Mouse (Mus musculus) layer of hippocampus, adult 11-12 months (tissue): ENCODE results near the gene Ece1.
"Not testable (repeated sequence)": the region's sequence is repeated elsewhere in the genome, so short reads cannot be mapped to it uniquely, and the experiment has no call there.

ENCODE experiments used
- DNase-seq: peaks from one replicate; pipeline ENCODE4 v3.0.0; 2022; ENCODE audit warnings: low spot score

The Ece1 gene

DNA sequence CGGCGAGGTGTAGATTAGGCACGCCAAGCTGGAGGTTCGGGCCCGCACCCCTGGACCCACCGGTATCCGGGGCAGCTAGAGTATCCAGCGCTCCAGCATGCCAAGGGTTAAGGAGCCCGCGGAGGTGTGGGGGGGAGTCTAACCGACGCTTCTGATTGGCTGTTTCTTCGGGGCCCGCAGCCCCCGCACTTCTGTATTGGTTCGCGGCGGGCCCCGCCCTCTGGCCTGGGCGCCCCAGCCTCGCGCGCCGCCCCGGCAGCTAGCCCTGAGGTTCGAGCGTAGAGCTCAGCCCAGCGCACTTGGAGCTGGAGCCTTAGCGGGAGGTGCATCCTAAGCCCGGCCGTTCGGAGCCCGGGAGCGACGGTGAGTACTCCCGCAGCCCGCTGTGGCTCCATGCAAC lies at the start of gene Ece1:
Ece1 (plus strand) TSS at position 219 of the 400 bp plus-strand sequence.
- DNase-seq, result peak; percentile 90

GRCm38 (mm10) chr4:137812946-137813708 lies 48.9 kb upstream of the Ece1 start:
- no peak for DNase-seq

- no peak for DNase-seq
These were observed 47.9 kb upstream of the Ece1 start for GRCm38 (mm10) chr4:137814140-137814539.

- DNase-seq, result no peak
These were observed 46.6 kb upstream of the Ece1 start for GRCm38 (mm10) chr4:137815473-137815872.

DNA sequence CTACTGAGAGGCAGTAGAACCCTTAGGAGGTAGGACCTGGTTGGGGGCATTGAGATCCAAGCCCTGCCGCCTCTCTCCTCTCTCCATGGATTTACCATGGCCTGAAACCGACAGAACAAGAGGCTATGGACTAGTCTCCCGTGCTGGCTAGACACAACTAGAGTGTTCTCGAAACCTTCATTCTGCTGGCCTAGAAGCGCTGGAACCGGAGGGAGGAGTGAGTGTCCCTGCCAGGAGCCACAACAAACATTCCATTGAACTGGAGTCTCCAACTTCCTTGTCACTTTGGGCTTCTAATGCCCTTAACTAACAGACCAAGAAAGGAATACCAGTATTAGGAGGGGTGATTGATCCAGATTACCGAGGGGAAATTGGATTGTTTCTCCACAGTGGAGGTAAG lies 45.8 kb upstream of the Ece1 start:
- no peak for DNase-seq

DNA sequence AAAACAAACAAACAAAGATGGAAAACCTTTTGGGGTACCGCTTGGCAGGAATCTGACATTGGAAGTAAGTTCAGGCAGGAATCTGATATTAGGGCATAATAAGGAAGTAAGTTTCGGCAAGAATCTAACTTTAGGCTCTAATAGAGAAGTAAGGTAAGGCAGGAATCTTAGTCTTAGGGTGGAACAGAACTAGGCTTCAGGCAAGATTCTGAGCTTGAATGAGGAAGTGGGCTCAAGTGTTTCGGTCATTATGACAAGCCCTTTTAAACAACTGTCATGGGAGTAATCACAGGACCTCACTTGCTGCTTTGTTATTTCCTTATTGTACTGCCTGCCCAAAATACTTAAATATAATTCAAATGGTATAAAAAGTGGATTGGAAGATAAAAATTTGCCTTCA lies 43.7 kb upstream of the Ece1 start:
- no peak for DNase-seq

- DNase-seq, result no peak
These were observed 42.5 kb upstream of the Ece1 start for GRCm38 (mm10) chr4:137819487-137819886.

- no peak for DNase-seq
These were observed 41.3 kb upstream of the Ece1 start for GRCm38 (mm10) chr4:137820721-137821120.

DNA sequence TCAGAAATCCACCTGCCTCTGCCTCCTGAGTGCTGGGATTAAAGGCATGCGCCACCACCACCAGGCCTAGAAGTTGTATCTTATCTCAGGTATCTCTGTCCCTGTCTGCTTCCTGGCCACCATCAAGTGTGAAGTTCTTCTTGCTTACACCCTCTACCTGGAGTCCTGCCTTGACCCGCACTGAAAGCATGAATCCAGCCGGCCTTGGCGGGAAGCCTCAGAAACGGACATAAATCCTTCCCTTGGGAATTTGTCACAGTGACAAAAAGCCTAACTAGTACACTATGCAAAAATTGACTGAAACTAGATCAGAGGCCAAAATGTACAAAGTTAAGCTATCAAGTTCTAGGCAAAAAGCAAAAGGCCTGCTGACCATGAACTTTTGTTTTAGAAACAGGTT lies 39.5 kb upstream of the Ece1 start:
- no peak for DNase-seq

- DNase-seq, result no peak
These were observed 38.5 kb upstream of the Ece1 start for GRCm38 (mm10) chr4:137823542-137823941.

GRCm38 (mm10) chr4:137824881-137825280 lies 37.2 kb upstream of the Ece1 start:
- no peak for DNase-seq

- no peak for DNase-seq
These were observed 31.7 kb upstream of the Ece1 start for GRCm38 (mm10) chr4:137830380-137830779.

GRCm38 (mm10) chr4:137831598-137831997 lies 30.4 kb upstream of the Ece1 start:
- no peak for DNase-seq

DNA sequence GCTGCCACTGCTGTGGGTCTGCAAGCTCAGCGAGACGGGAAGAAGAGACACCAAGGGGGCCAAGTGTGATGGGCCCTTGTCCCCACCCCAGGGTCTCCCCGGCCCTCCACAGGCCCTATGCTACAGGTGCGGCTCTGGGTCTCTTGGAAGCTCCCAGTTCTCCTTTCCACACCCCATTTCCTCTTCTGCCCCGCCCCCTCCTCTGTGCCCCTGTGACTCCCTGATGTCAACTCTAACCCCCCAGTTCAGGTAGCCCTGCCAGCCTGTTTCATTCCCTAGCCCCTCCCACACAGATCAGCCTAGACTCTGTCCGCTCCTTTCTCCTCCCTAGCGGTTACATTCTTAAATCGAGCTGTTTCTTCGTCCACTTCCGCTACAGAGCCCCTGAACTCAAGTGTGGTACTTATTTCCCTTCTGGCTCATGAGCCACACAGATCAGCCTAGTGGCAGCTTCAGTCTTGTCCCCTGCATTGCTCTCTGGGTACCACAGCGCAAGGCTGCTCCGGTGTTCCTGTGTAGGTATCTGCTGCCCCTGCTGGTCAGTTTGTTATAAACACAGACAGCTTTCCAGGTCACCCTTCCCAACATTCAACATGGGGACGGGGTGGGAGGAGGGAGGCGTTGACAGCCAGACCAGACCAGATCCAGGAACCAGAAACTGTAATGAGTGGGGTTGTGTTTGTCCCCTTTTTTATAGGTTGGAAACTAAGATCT lies 26.3 kb upstream of the Ece1 start:
- DNase-seq, result peak; percentile 88

- DNase-seq, result no peak
These were observed 25.3 kb upstream of the Ece1 start for GRCm38 (mm10) chr4:137836741-137837140.

DNA sequence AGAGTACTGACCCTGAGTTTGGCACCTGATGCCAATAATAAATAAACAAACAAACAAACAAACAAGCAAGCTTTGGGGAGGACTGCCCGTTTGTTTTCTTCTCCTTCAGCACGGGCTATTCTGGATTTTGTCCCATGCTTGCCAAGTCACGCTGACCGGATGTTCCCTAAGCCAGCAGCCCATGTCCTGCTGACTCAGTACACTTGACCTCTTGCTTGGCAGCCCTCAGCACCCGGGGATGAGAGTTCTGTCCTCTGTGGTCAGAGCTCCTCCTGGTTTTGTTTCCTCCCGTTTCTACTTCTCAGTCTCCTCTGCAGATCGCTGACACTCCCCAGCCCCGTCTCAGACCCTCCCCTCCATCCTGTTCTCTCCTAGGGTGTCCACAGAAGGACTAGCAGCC lies 24.2 kb upstream of the Ece1 start:
- DNase-seq, result no peak

GRCm38 (mm10) chr4:137838791-137839190 lies 23.2 kb upstream of the Ece1 start:
- DNase-seq, result no peak

DNA sequence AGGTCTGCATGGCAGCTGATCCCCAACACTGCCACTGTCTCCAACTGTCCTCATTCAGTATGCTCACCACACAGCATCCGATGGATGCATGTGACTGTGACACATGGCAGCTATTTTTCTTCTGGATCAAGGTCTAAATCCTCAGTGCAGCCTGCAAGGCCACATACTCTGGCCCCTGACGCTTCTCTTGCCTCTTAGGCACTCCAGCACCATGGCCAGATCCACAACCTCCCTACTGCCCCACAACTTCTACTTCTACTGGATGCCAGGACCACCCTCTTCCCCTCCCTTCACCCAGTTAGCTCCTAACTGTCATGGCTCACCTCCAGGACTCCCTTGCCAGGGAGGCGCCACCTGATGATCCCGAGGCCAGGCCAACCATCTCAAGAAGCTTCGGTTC lies 22.6 kb upstream of the Ece1 start:
- DNase-seq, result no peak

DNA sequence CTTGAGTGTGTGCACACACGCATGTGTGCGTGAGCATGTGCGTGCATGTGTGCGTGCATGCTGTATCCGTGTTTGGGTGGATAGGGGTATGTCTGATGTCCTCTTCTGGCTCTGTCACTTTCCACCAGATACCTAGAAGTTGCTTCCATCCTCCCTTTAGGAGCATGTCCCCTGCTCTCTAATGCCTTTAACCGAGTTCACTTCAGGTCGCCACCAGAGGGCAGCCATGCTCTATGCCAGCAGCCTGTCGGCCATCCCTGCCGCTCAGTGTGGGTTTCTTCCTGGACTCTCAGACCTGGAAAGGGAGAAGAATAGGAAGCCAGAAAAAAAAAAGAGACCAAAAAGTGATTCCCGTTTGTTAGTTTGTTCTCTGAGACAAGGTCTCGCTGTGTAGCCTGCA lies 17.4 kb upstream of the Ece1 start:
- peak; percentile 62 for DNase-seq

- not testable (repeated sequence) for DNase-seq
These were observed 14.4 kb upstream of the Ece1 start for GRCm38 (mm10) chr4:137847651-137848050.

DNA sequence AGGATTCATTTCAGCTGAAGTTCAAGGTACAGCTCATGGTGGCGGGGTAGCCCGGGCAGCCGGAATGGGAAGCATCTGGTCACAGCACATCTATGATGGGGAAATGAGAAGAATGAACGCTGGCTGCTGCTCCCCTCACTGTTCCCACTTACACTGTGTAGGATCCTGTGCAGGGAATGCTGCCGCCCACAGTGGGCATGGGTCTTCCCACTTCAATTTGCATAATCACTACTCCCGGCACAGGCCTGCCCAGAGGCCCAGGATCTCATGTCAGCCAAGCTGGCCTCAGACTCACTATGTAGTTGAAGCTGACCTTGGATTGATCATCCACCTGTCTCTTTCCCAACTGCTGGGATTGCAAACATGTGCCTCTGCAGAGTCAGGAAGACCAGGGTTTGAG lies 11.9 kb upstream of the Ece1 start:
- DNase-seq, result no peak

DNA sequence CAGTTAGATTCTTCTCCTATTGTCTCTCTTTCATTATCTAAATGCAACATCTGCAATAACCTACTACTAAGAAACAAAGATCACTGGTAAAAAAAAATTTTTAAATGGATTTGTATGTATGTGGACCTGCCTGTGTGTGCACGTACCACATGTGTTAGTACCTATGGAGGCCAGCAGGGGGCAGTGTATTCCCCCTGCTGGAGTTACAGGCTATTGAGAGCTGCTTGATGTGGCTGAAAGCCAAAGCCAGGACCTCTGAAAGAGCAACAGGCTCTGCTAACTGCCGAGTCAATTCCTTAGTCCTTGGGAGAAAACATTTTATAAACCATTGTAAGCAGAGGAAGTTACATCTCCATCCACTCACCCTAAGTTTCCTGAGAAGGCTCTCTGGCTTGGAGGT lies 10.6 kb upstream of the Ece1 start:
- DNase-seq, result peak; percentile 48

DNA sequence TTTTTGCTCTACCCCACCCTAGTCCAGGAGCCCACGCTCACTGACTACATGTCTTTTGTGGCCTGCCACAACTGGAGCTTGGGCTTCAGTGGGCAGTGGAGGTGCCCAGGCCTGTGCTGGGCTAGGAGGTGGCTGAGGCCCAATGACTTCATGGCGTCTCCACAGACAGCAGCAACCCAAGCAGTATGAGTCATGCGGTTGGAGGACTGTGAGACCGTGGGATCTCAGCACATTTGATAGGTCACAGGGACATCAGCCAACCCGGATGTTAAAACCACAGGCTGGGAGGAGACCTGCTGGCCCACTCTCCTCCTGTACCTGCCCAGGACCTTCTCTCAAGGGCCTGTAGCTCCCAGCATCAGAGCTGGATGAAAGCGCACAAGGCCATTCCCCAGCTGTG lies 8.2 kb upstream of the Ece1 start:
- DNase-seq, result no peak
